Mouse (Mus musculus) heart, postnatal 0 days (tissue): Measurements from ENCODE around the gene Gpc5.

ENCODE experiments used
- CTCF ChIP-seq: IDR thresholded peaks from 2 replicates; pipeline ENCODE4 v1.5.1; 2016; ENCODE audit warnings: antibody characterized with exemption, control low read depth, low read depth
- EP300 ChIP-seq: IDR thresholded peaks from 2 replicates; pipeline ENCODE4 v1.6.1; 2016; ENCODE audit warnings: antibody characterized with exemption, low read depth

GRCm38 (mm10) chr14:115253155-115253554, 161.1 kb downstream of the Gpc5 start:
- TF ChIP-seq CTCF (no peak), EP300 (no peak)
